In the genomic region with DNA sequence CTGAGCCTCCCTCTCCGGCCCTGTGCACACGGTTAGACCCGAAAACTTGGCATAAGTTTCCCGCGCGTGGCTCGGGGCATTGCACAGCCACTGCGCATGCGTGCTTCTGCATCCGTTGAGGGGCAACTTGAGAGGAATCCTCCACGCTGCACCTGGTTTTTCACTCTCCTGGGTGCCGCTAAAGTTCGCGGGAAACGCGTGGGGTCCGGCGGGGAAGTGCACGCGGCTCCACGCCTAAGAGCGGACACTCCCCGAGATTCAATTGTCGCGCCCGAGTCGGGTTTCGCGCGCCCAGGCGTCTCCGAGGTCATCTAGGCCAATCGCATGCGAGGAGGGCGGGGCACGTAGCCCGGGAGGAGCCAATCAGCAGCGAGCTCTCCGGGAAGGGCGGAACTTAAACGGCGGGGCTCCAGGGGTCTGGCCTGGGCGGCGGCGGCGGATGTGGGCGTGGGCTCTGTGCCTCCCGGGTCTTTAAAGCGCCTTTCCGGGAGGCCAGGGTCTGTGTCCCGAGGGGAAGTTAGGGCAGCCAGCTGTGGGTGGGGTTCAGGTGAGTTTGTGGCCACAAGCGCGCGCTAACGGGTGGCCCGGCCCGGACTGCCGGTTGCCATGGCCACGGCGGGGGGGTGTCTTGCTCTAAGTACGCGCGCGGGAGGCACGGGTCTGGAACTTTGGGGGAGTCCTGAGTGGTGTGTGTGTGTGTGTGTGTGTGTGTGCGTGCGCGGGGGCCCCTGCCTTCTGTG, we compare ENCODE assay signal across 8 mouse cellular contexts. TPM values are rescaled to one million over a fixed set of nuclear protein-coding genes. Genes with fewer than 3 reads are reported as not detected.
DNase-seq lines count a peak whose midpoint lies in the region; ATAC-seq and TF ChIP-seq lines count a peak whose summit lies in the region.

No protein-coding gene starts in this region.

- no peaks in the 10 kb centered on the region for H3K4me1 ChIP-seq in cortical plate, adult 2 months (ENCODE audit: control insufficient read depth, insufficient read depth, low read length)

- H3K27ac ChIP-seq in cortical plate, adult 2 months (ENCODE audit: insufficient read depth, low read length), result no peak overlapping the region
- H3K27ac ChIP-seq in left cerebral cortex, adult 2 months, result no peak overlapping the region

- intact Hi-C loops in left cerebral cortex, adult 2 months (cut with DNase I), result no loop called here

- ATAC-seq in megakaryocyte, adult 5-6 weeks (ENCODE audit: poor library complexity, severe bottlenecking), result peak; percentile 90

- TF ChIP-seq CTCF in cortical plate, adult 2 months (IDR thresholded peaks at IDR 0.05; ENCODE audit: extremely low read depth, insufficient read depth, low read length), result no peak
- no peak; the same call in 1 of the 2 replicates for TF ChIP-seq CTCF in left cerebral cortex, adult 2 months (IDR thresholded peaks at IDR 0.05)

- DNase-seq in adipocyte (ENCODE audit: low spot score), result peak; percentile 94
- DNase-seq in gastrocnemius, adult 8-10 months (ENCODE audit: low spot score in 2 of 2), result peak; percentile 88 to 89
- peak; percentile 81 for DNase-seq in hindlimb bud, embryonic 11.5 days (ENCODE audit: extremely low spot score, low read depth, low spot score)
- DNase-seq in left cerebral cortex, adult 2 months (ENCODE audit: extremely low spot score in 1 of 2, low spot score in 2 of 2), result peak; percentile 90
- peak; percentile 93 for DNase-seq in right cerebral cortex, adult 18-20 months
- peak; percentile 86 for DNase-seq in urinary bladder, adult 2 months (ENCODE audit: low spot score)

- H3K4me3 ChIP-seq in cortical plate, adult 2 months (ENCODE audit: insufficient read depth, low read length), result peak overlapping the region; percentile 33
- H3K4me3 ChIP-seq in left cerebral cortex, adult 2 months, result peak overlapping the region; percentile 63

- no peak for TF ChIP-seq POLR2A in cortical plate, adult 2 months (IDR thresholded peaks at IDR 0.05; ENCODE audit: extremely low read depth, insufficient read depth, low read length)

RNA-seq across cellular contexts. Expression of a gene that starts 0.9 kb away (rescaled TPM):
- 1.1 and 1.8 TPM in 2 replicates for polyA plus RNA-seq in cortical plate, adult 2 months (2012; rRNA removed)
- total RNA-seq in gastrocnemius, adult 8-10 months (2022), result under 1 TPM; 0.18 to 0.67 (median 0.44) TPM
- under 1 TPM; 0.70 to 0.91 TPM for total RNA-seq in left cerebral cortex, adult 2 months (2021)
- total RNA-seq in megakaryocyte, adult 5-6 weeks (2015), result 39.3 and 52.3 TPM in 2 replicates
- 83.7 and 101 TPM in 2 replicates for total RNA-seq in megakaryocyte, adult 5-6 weeks (2017)
- 4.6 and 5.3 TPM in 2 replicates for polyA plus RNA-seq in urinary bladder, adult 2 months (2012; rRNA removed)

RNA-seq across cellular contexts. Expression of a gene that starts 3.9 kb away (rescaled TPM):
- not detected in 2 replicates for polyA plus RNA-seq in cortical plate, adult 2 months (2012; rRNA removed)
- total RNA-seq in gastrocnemius, adult 8-10 months (2022), result not detected
- not detected for total RNA-seq in left cerebral cortex, adult 2 months (2021)
- total RNA-seq in megakaryocyte, adult 5-6 weeks (2015), result not detected in 2 replicates
- total RNA-seq in megakaryocyte, adult 5-6 weeks (2017), result not detected in 2 replicates
- polyA plus RNA-seq in urinary bladder, adult 2 months (2012; rRNA removed), result not detected in 2 replicates

RNA-seq across cellular contexts. Expression of a gene that starts 11.3 kb away (rescaled TPM):
- polyA plus RNA-seq in cortical plate, adult 2 months (2012; rRNA removed), result 8.4 and 10.1 TPM in 2 replicates
- total RNA-seq in gastrocnemius, adult 8-10 months (2022), result 10 to 100 TPM; 22.9 to 44.8 (median 28.7) TPM
- total RNA-seq in left cerebral cortex, adult 2 months (2021), result 10 to 100 TPM in 1 of 2 experiments, 1 to 10 TPM in 1; 7.7 to 11.4 TPM
- total RNA-seq in megakaryocyte, adult 5-6 weeks (2015), result 7.1 and 9.1 TPM in 2 replicates
- total RNA-seq in megakaryocyte, adult 5-6 weeks (2017), result 28.3 and 29.2 TPM in 2 replicates
- 34.6 and 43.6 TPM in 2 replicates for polyA plus RNA-seq in urinary bladder, adult 2 months (2012; rRNA removed)

RNA-seq across cellular contexts. Expression of a gene that starts 21.8 kb away (rescaled TPM):
- 43.5 and 45.0 TPM in 2 replicates for polyA plus RNA-seq in cortical plate, adult 2 months (2012; rRNA removed)
- 10 to 100 TPM; 22.2 to 26.4 (median 22.8) TPM for total RNA-seq in gastrocnemius, adult 8-10 months (2022)
- total RNA-seq in left cerebral cortex, adult 2 months (2021), result 10 to 100 TPM; 66.2 to 71.8 TPM
- 8.0 and 10.8 TPM in 2 replicates for total RNA-seq in megakaryocyte, adult 5-6 weeks (2015)
- 6.7 and 7.1 TPM in 2 replicates for total RNA-seq in megakaryocyte, adult 5-6 weeks (2017)
- 23.7 and 31.1 TPM in 2 replicates for polyA plus RNA-seq in urinary bladder, adult 2 months (2012; rRNA removed)

RNA-seq across cellular contexts. Expression of a gene that starts 27.4 kb away (rescaled TPM):
- 4.2 and 4.8 TPM in 2 replicates for polyA plus RNA-seq in cortical plate, adult 2 months (2012; rRNA removed)
- 1 to 10 TPM; 1.7 to 2.2 (median 2.0) TPM for total RNA-seq in gastrocnemius, adult 8-10 months (2022)
- 1 to 10 TPM; 6.9 to 7.2 TPM for total RNA-seq in left cerebral cortex, adult 2 months (2021)
- 14.3 and 15.0 TPM in 2 replicates for total RNA-seq in megakaryocyte, adult 5-6 weeks (2015)
- total RNA-seq in megakaryocyte, adult 5-6 weeks (2017), result 6.0 and 6.1 TPM in 2 replicates
- polyA plus RNA-seq in urinary bladder, adult 2 months (2012; rRNA removed), result 8.7 and 10.0 TPM in 2 replicates

Comparison
In these comparisons a context has a peak if more than half of its experiments do, and no peak if none do; other contexts are left out.
1. RNA of a gene that starts 0.9 kb away (total RNA-seq): 39.3 to 101 TPM in megakaryocyte, adult 5-6 weeks; 0.70 to 0.91 TPM in left cerebral cortex, adult 2 months and 0.18 to 0.67 TPM in gastrocnemius, adult 8-10 months; every median in the first group is over 10 times any median in the second.
2. Peak in every context shown above with its lines, with median percentiles within 50 percentile points of each other: DNase-seq.